Mouse (Mus musculus) lung, embryonic 15.5 days (tissue): ENCODE results near the gene Cox18. TPM values are rescaled to one million over a fixed set of nuclear protein-coding genes. Genes with fewer than 3 reads are reported as not detected.
A peak's percentile ranks its signal among the peaks of the same experiment; 100 is the strongest.
"Not testable (repeated sequence)": the region's sequence is repeated elsewhere in the genome, so short reads cannot be mapped to it uniquely, and the experiment has no call there.

ENCODE experiments used
- ATAC-seq: fragments of 200-750 bp; cut with Nextera tagmentation; 2 replicates; pipeline ENCODE4 v1.8.0; 2017; ENCODE audit warnings: moderate number of reproducible peaks, borderline replicate concordance; ENCODE audit not compliant: low FRiP score, low TSS enrichment; ENCODE audit errors: extremely low read depth
- H3K27ac ChIP-seq: fragments of 300-500 bp; sonication (generic); 2 replicates; pipeline ENCODE4 v1.5.1; 2015; ENCODE audit warnings: moderate library complexity, mild to moderate bottlenecking, inconsistent platforms
- H3K27me3 ChIP-seq: fragments of 300-500 bp; sonication (generic); 2 replicates; pipeline ENCODE4 v1.6.1; 2015; ENCODE audit warnings: inconsistent platforms
- H3K36me3 ChIP-seq: fragments of 300-500 bp; sonication (generic); 2 replicates; pipeline ENCODE4 v1.6.1; 2015; ENCODE audit warnings: inconsistent platforms
- H3K4me1 ChIP-seq: fragments of 300-500 bp; sonication (generic); 2 replicates; pipeline ENCODE4 v1.6.1; 2015; ENCODE audit warnings: inconsistent platforms
- H3K4me2 ChIP-seq: fragments of 300-500 bp; sonication (generic); 2 replicates; pipeline ENCODE4 v1.6.1; 2015; ENCODE audit warnings: inconsistent platforms, mild to moderate bottlenecking, moderate library complexity
- H3K4me3 ChIP-seq: fragments of 300-500 bp; sonication (generic); 2 replicates; pipeline ENCODE4 v1.5.1; 2015; ENCODE audit warnings: mild to moderate bottlenecking, inconsistent platforms
- H3K9ac ChIP-seq: fragments of 300-500 bp; sonication (generic); 2 replicates; pipeline ENCODE4 v1.6.1; 2015; ENCODE audit warnings: inconsistent platforms
- H3K9me3 ChIP-seq: fragments of 300-500 bp; sonication (generic); 2 replicates; pipeline ENCODE4 v1.6.1; 2016; ENCODE audit warnings: inconsistent platforms
- WGBS: fragments of 180-500 bp; shearing (Covaris S2); methylation state at CpG from one replicate; pipeline ENCODE4 v1.1.7; 2015; 5-methylcytosine and 5-hydroxymethylcytosine counted together
- polyA plus RNA-seq: library from polyadenylated mRNA; unstranded; fragments of >200 nt; fragmentation: Nextera tagmentation; extraction: Ambion mirVana; gene quantifications from 2 replicates; pipeline ENCODE4 v1.2.1, GENCODE M21; 2015

Cox18 gene
- polyA plus RNA-seq: 31.5 and 33.2 TPM in 2 replicates

DNA sequence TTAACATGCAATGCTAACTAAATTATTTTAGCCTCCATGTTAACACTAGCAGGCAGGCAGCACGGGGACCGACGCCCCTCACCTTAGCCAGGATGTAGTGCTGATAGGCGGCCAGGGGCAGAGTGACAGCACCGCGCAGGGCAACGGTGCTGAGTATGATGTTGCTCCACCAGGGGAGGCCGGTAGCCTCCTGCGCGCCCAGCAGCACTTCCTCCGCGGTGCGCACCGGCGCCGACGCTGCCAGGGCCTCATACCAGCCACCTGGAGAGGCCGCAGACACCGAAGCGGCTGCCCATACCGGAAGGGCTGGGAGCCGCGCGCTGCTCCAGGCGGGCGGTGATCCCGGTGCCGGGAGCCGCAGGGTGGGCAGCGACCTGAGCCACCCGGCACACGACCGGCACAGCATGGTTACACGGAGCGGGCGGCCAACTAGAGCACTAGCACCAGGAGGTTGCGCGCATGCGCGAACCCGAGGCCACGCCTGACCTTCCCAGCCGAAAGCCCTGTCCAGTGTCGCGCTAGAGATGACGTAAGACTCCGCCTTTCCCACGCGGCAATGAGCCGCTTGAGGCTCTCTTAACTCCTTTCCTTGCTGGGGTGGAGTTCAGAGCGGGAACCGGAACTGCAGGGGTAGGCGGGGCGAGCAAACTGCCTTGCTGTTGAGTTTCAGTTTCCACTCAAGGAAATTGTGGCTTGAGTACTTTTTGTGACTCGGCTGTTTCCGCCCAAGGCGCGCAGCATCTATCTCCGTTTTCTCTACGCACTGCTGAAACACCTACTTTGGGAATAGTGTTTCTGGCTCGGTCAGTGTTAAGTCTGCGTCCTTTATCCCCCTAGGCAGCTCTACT, at the start of gene Cox18:
Gene Cox18, minus strand, starts transcription at position 468 of the 848 bp plus-strand sequence.
- under 1% methylated on average over 62 of the region's 62 CpGs for WGBS
- peak; percentile 98 for ATAC-seq
- Histone ChIP-seq H3K9ac (peak within 1 kb of the TSS; percentile 69), H3K27me3 (no peaks in the 10 kb centered on the region), H3K9me3 (no peaks in the 10 kb centered on the region), H3K36me3 (peaks cover 31% of the 10 kb centered on the region), H3K4me3 (peak within 1 kb of the TSS; percentile 72), H3K27ac (peak within 1 kb of the TSS; percentile 86), H3K4me2 (peak within 1 kb of the TSS; percentile 67), H3K4me1 (peaks cover 7% of the 10 kb centered on the region; the same call in 1 of the 2 replicates)

DNA sequence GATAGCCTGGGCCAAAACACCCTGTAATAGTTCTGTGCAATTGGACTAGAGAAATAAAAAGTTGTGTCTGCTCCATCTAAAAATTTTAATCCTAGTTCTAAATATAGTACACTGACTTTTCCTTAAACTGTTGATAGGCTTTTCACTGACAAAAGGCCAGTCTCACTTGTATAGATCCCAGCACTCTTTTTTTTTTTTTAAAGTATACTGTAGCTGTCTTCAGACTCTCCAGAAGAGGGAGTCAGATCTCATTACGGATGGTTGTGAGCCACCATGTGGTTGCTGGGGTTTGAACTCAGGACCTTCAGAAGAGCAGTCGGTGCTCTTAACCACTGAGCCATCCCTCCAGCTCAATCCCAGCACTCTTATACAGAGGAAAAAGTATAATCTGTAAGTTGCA, 38.4 kb upstream of the Cox18 start:
- peaks cover 77% of the 10 kb centered on the region for H3K36me3 ChIP-seq
- H3K4me1 ChIP-seq, H3K4me3 ChIP-seq, H3K4me2 ChIP-seq, H3K27me3 ChIP-seq, ATAC-seq, H3K27ac ChIP-seq, H3K9ac ChIP-seq, H3K9me3 ChIP-seq: not testable (repeated sequence)
- 86% methylated on average over 2 of the region's 2 CpGs for WGBS

DNA sequence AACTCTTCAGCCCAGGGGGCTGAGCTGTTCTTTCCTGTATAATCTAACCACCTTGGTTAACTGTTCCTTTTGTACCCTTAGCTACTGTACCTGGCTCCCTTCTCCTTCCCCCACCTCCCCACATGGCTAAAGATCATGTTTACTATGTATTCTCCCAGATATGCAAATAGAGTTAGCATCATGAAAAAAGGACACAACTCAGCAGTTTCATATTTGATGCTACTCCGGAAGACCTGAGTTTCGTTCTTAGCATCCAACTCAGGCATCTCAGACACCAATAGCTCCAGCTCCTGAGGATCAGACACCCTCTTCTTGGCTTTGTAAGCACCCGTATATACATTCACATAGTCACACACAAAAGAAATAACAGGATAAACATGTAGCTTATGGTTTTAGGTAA, 33.2 kb upstream of the Cox18 start:
- Histone ChIP-seq H3K4me2 (no peak overlapping the region), H3K9me3 (no peaks in the 10 kb centered on the region), H3K27me3 (no peaks in the 10 kb centered on the region), H3K27ac (no peak overlapping the region), H3K36me3 (peaks cover 91% of the 10 kb centered on the region), H3K4me3 (no peak overlapping the region), H3K4me1 (no peaks in the 10 kb centered on the region), H3K9ac (no peak overlapping the region)
- WGBS: 94% methylated on average over 3 of the region's 3 CpGs
- ATAC-seq: no peak

DNA sequence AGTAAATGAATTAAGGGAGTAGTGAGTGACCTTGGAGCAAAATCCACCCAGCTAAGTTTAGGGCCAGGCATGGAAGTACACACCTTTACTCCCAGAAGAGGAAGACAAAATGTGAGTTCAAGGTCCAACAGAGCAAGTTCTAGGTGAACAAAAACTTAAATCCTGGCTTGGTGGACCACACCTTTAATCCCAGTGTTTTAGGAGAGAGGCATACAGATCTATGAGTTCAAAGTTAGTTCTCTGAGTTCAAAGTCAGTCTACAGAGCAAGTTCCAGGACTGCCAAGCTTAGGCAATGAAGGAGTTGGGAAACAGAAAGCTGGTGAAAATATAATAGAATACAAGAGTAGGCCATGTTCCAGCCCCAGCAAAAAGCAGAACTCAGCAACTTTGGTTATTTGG, 23.7 kb upstream of the Cox18 start:
- H3K4me2 ChIP-seq: no peak overlapping the region
- ATAC-seq: no peak
- H3K9ac ChIP-seq: no peak overlapping the region
- no peaks in the 10 kb centered on the region for H3K9me3 ChIP-seq
- H3K27me3 ChIP-seq: no peaks in the 10 kb centered on the region
- H3K4me1 ChIP-seq: no peaks in the 10 kb centered on the region
- H3K36me3 ChIP-seq: peaks cover 75% of the 10 kb centered on the region
- no peak overlapping the region for H3K27ac ChIP-seq
- no peak overlapping the region for H3K4me3 ChIP-seq

DNA sequence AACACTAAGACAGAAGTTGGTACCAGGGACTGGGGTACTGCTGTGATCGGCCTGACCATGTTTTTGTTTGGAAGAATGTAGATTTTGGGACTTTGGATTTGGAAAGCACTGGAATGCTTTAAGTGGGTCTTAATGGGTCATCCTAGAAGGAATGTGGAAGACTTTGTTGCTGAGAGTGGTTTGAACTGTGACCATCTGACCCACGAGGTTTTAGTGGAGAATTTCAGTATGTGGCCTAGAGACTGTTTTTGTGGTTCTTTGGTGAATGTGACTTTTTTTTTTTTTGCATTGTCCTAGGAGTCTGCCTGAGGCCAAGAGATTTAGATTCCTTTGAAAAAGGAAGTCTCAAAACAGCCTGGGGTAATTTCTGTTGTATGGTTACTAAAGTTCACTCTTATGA, 23.2 kb upstream of the Cox18 start:
- 80% methylated on average over 2 of the region's 2 CpGs for WGBS
- Histone ChIP-seq H3K4me2 (no peak overlapping the region), H3K36me3 (peaks cover 75% of the 10 kb centered on the region), H3K27me3 (no peaks in the 10 kb centered on the region), H3K4me1 (no peaks in the 10 kb centered on the region), H3K9ac (no peak overlapping the region), H3K9me3 (no peaks in the 10 kb centered on the region), H3K4me3 (no peak overlapping the region), H3K27ac (no peak overlapping the region)
- ATAC-seq: no peak

DNA sequence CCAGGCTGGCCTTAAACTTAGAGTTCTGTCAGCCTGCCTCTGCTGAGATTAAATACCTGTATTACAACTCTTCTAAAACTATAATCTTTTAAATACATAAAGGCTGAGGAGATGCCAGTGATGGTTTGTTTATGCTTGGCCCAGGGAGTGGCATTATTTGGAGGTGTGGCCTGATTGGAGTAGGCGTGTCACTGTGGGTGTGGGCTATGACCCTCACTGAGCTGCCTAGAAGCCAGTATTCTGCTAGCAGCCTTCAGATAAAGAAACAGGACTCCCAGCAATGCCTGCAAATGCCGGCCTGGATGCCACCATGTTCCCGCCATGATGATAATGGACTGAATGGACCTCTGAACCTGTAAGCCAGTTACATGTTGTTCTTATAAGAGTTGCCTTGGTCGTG, 22.8 kb upstream of the Cox18 start:
- WGBS: 78% methylated on average over 4 of the region's 4 CpGs
- Histone ChIP-seq H3K4me3 (no peak overlapping the region), H3K36me3 (peaks cover 75% of the 10 kb centered on the region), H3K27ac (no peak overlapping the region), H3K9me3 (no peaks in the 10 kb centered on the region), H3K9ac (no peak overlapping the region), H3K4me2 (no peak overlapping the region), H3K4me1 (no peaks in the 10 kb centered on the region), H3K27me3 (no peaks in the 10 kb centered on the region)
- no peak for ATAC-seq

DNA sequence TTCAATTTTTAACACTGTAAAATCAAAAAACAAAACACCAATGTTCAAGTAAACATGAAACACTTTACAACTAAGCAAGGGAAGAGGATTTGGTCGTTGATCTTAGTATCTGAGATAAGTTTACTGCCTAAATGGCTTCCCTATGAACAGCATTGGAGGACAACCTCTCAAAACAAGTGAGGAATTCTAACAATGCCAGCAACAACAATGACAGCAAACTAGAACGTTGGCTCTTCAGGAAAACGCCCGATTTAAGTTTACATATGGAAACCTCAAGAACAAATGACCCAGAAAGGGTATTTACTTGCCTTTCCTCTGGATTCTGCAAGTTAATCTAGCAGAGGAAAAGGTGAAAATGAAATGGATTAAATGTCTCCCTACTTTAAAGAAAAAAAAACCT, 21.6 kb upstream of the Cox18 start:
- no peaks in the 10 kb centered on the region for H3K9me3 ChIP-seq
- no peaks in the 10 kb centered on the region for H3K27me3 ChIP-seq
- no peak overlapping the region for H3K4me3 ChIP-seq
- H3K27ac ChIP-seq: no peak overlapping the region
- ATAC-seq: no peak
- no peak overlapping the region for H3K4me2 ChIP-seq
- no peak overlapping the region for H3K9ac ChIP-seq
- H3K4me1 ChIP-seq: no peaks in the 10 kb centered on the region
- WGBS: 64% methylated on average over 4 of the region's 4 CpGs
- H3K36me3 ChIP-seq: peaks cover 68% of the 10 kb centered on the region

DNA sequence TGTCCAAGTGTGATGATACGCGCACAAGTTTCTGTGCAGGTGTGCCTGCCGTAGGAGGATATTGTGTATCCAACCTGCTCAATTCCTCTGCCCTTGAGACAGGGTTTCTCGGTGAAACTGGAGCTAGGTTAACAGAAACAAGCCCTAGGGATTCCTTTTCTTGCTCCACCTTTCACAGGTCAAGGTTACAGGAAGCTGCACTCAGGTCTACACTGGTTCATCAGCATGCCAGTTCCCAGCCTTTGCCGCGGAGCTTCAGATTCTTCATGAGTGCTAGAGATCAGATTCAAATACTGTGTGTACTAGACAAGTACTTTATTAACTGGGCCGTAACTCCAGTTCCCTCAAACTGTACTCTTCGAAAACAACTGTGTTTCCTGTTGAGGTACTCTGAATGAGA, 11.4 kb upstream of the Cox18 start:
- Histone ChIP-seq H3K4me3 (no peak overlapping the region), H3K9me3 (no peaks in the 10 kb centered on the region), H3K36me3 (peaks cover 80% of the 10 kb centered on the region), H3K4me1 (no peaks in the 10 kb centered on the region), H3K9ac (no peak overlapping the region), H3K27ac (no peak overlapping the region), H3K27me3 (no peaks in the 10 kb centered on the region), H3K4me2 (no peak overlapping the region)
- ATAC-seq: no peak
- 88% methylated on average over 8 of the region's 8 CpGs for WGBS

DNA sequence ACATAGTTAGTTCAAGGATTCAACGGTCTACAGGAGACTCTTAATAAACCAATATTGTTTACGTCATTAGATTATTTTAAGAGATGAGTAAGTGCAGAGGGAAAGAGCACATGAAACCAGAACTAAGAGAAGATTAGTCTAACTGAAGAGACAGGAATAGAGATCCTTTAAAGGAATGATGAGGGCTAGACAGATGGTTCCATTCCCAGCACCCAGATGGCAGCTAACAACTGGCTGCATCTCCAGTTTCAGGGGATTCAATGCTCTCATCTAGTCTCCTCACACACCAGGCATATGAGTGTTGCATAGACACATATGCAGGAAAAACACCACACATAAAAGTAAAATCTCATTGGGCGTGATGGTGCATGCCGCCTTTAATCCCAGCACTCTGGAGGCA, 9.5 kb upstream of the Cox18 start:
- 94% methylated on average over 4 of the region's 4 CpGs for WGBS
- H3K9me3 ChIP-seq: no peaks in the 10 kb centered on the region
- peaks cover 85% of the 10 kb centered on the region for H3K36me3 ChIP-seq
- no peak overlapping the region for H3K27ac ChIP-seq
- H3K9ac ChIP-seq: no peak overlapping the region
- H3K4me1 ChIP-seq: no peaks in the 10 kb centered on the region
- H3K27me3 ChIP-seq: no peaks in the 10 kb centered on the region
- no peak overlapping the region for H3K4me3 ChIP-seq
- no peak overlapping the region for H3K4me2 ChIP-seq
- ATAC-seq: no peak

DNA sequence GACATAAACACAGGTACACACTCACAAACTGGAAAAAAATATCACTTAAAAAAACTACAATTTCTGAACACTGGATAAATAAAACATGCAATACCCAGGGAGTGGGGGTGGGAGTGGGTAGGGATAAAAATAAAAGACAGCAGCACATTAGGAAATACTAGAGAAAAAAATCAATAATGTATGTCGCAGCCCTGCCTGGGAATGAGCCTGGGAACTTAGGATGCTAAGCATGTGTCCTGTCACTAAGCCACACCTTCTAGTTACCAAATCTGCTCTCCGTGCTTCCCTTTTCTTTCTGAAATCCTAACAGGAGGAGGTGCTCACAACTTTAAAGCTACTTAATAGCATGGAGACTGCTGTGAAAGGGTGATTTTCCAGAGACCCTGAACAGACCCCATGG, 6.0 kb upstream of the Cox18 start:
- no peak for ATAC-seq
- H3K4me1 ChIP-seq: no peaks in the 10 kb centered on the region
- H3K27ac ChIP-seq: no peak overlapping the region
- no peak overlapping the region for H3K9ac ChIP-seq
- 85% methylated on average over 2 of the region's 2 CpGs for WGBS
- no peaks in the 10 kb centered on the region for H3K27me3 ChIP-seq
- no peak overlapping the region for H3K4me3 ChIP-seq
- peaks cover 71% of the 10 kb centered on the region for H3K36me3 ChIP-seq
- H3K9me3 ChIP-seq: no peaks in the 10 kb centered on the region
- H3K4me2 ChIP-seq: no peak overlapping the region

DNA sequence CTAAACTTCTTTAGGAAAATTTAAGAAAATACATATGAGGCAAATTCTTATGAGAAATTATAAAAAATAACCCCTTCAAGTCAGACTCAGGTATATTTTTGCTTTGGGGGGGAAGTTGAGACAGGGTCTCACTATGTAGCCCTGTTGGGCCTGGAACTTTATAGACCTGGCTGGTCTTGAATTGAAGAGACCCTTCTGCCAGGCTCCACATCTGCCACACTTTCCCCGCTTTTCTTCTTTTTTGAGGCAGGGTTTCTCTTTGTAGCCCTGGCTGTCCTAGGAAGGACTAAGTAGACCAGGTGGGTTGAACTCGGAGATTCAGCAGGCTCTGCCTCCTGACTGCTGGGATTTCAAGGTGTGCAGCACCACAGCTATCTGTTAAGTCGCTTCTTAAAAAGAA, 2.9 kb upstream of the Cox18 start:
- no peak overlapping the region for H3K4me3 ChIP-seq
- H3K27me3 ChIP-seq: no peaks in the 10 kb centered on the region
- WGBS: 96% methylated on average over 3 of the region's 3 CpGs
- no peak overlapping the region for H3K27ac ChIP-seq
- H3K4me2 ChIP-seq: no peak overlapping the region
- H3K9me3 ChIP-seq: no peaks in the 10 kb centered on the region
- peaks cover 7% of the 10 kb centered on the region; the same call in 1 of the 2 replicates for H3K4me1 ChIP-seq
- no peak overlapping the region for H3K9ac ChIP-seq
- H3K36me3 ChIP-seq: peaks cover 50% of the 10 kb centered on the region
- ATAC-seq: no peak

DNA sequence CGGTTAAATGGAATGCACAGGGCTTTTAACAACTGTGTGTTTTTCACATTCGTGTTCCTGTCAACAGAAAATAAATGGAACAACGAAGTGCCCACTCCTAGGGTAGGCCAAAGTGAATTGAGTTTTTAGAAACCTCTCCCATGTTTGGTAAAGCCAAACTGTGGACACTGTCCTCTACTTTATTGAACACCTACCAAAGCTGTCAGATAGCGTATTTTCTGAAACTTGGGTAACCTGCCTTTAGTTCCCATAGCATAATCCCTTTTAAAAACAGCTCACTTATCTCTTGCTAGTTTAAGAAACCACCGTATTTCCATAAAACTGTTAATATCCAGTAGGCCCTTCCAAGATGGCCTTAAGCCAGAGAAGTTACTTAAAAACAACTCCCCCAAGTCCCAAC, 929 bp upstream of the Cox18 start:
- H3K27me3 ChIP-seq: no peaks in the 10 kb centered on the region
- H3K4me1 ChIP-seq: peaks cover 7% of the 10 kb centered on the region; the same call in 1 of the 2 replicates
- H3K9me3 ChIP-seq: no peaks in the 10 kb centered on the region
- H3K4me3 ChIP-seq: peak overlapping the region; percentile 72
- no peak overlapping the region for H3K9ac ChIP-seq
- WGBS: 82% methylated on average over 5 of the region's 5 CpGs
- peak overlapping the region; percentile 86; the same call in 1 of the 2 replicates for H3K27ac ChIP-seq
- peaks cover 38% of the 10 kb centered on the region for H3K36me3 ChIP-seq
- H3K4me2 ChIP-seq: peak overlapping the region; percentile 56; the same call in 1 of the 2 replicates
- ATAC-seq: no peak
